Mouse (Mus musculus): ENCODE measurements around the gene Rpl21. TPM values are rescaled to one million over a fixed set of nuclear protein-coding genes. Genes with fewer than 3 reads are reported as not detected.

Rpl21 gene
- total RNA-seq, 1 experiment from 2014 or later: 2,931 TPM

GRCm38 (mm10) chr5:146829528-146829927 lies 3.2 kb upstream of the Rpl21 start:
- ATAC-seq (replicated peaks; ENCODE audit: low read depth, poor library complexity, severe bottlenecking): peak; percentile 61

GRCm38 (mm10) chr5:146832435-146832768 lies 288 bp upstream of the Rpl21 start:
- ATAC-seq (replicated peaks; ENCODE audit: low read depth, poor library complexity, severe bottlenecking): peak; percentile 8

GRCm38 (mm10) chr5:146833673-146834201 lies 1.0 kb downstream of the Rpl21 start:
- no peak for ATAC-seq (replicated peaks; ENCODE audit: low read depth, poor library complexity, severe bottlenecking)

- ATAC-seq (replicated peaks; ENCODE audit: low read depth, poor library complexity, severe bottlenecking): peak; percentile 7
Measured at GRCm38 (mm10) chr5:146834959-146835358, 2.3 kb downstream of the Rpl21 start.

- ATAC-seq (replicated peaks; ENCODE audit: low read depth, poor library complexity, severe bottlenecking): no peak
Measured at GRCm38 (mm10) chr5:146837967-146838720, 5.5 kb downstream of the Rpl21 start.

- no peak for ATAC-seq (replicated peaks; ENCODE audit: low read depth, poor library complexity, severe bottlenecking)
Measured at GRCm38 (mm10) chr5:146838836-146839648, 6.4 kb downstream of the Rpl21 start.

GRCm38 (mm10) chr5:146839760-146840159 lies 7.1 kb downstream of the Rpl21 start:
- no peak for ATAC-seq (replicated peaks; ENCODE audit: low read depth, poor library complexity, severe bottlenecking)

- no peak for ATAC-seq (replicated peaks; ENCODE audit: low read depth, poor library complexity, severe bottlenecking)
Measured at GRCm38 (mm10) chr5:146840422-146840821, 7.7 kb downstream of the Rpl21 start.

GRCm38 (mm10) chr5:146841301-146841700 lies 8.6 kb downstream of the Rpl21 start:
- ATAC-seq (replicated peaks; ENCODE audit: low read depth, poor library complexity, severe bottlenecking): no peak

- no peak for ATAC-seq (replicated peaks; ENCODE audit: low read depth, poor library complexity, severe bottlenecking)
Measured at GRCm38 (mm10) chr5:146841996-146842395, 9.3 kb downstream of the Rpl21 start.

GRCm38 (mm10) chr5:146844301-146844941 lies 11.7 kb downstream of the Rpl21 start:
- peak; percentile 40; the same call in 1 of the 2 replicates for ATAC-seq (replicated peaks; ENCODE audit: low read depth, poor library complexity, severe bottlenecking)

GRCm38 (mm10) chr5:146844945-146845365 lies 12.3 kb downstream of the Rpl21 start, which contains the start of gene Rasl11a:
Rasl11a (plus strand) TSS chr5:146845071.
- peak; percentile 88 for ATAC-seq (replicated peaks; ENCODE audit: low read depth, poor library complexity, severe bottlenecking)

GRCm38 (mm10) chr5:146846489-146846888 lies 13.8 kb downstream of the Rpl21 start:
- no peak for ATAC-seq (replicated peaks; ENCODE audit: low read depth, poor library complexity, severe bottlenecking)

GRCm38 (mm10) chr5:146848936-146849582 lies 16.4 kb downstream of the Rpl21 start:
- ATAC-seq (replicated peaks; ENCODE audit: low read depth, poor library complexity, severe bottlenecking): 0 out of 2 replicates have a peak, but pooled peaks have one; percentile 3

- no peak for ATAC-seq (replicated peaks; ENCODE audit: low read depth, poor library complexity, severe bottlenecking)
Measured at GRCm38 (mm10) chr5:146856106-146856505, 23.4 kb downstream of the Rpl21 start.

GRCm38 (mm10) chr5:146857620-146858019 lies 24.9 kb downstream of the Rpl21 start:
- ATAC-seq (replicated peaks; ENCODE audit: low read depth, poor library complexity, severe bottlenecking): no peak

- no peak for ATAC-seq (replicated peaks; ENCODE audit: low read depth, poor library complexity, severe bottlenecking)
Measured at GRCm38 (mm10) chr5:146858772-146859171, 26.1 kb downstream of the Rpl21 start.

GRCm38 (mm10) chr5:146859246-146859645 lies 26.6 kb downstream of the Rpl21 start:
- ATAC-seq (replicated peaks; ENCODE audit: low read depth, poor library complexity, severe bottlenecking): no peak

- ATAC-seq (replicated peaks; ENCODE audit: low read depth, poor library complexity, severe bottlenecking): 0 out of 2 replicates have a peak, but pooled peaks have one; percentile 29
Measured at GRCm38 (mm10) chr5:146860222-146860998, 27.7 kb downstream of the Rpl21 start.
